Mouse (Mus musculus): Measurements from ENCODE around the gene Gsn. TPM values are rescaled to one million over a fixed set of nuclear protein-coding genes. Genes with fewer than 3 reads are reported as not detected.

The Gsn gene
- polyA plus RNA-seq, 1 experiment, result 451 TPM

- TF ChIP-seq POLR2A (IDR thresholded peaks at IDR 0.05; ENCODE audit: low read depth, low read length) (no peak), CTCF (IDR thresholded peaks at IDR 0.05; ENCODE audit: borderline replicate concordance, insufficient read depth, low read length) (no peak)
- no peak overlapping the region for H3K27ac ChIP-seq (ENCODE audit: insufficient read depth, low read length)
- H3K4me3 ChIP-seq (ENCODE audit: insufficient read depth, low read length), result no peak overlapping the region
- H3K4me1 ChIP-seq (ENCODE audit: control insufficient read depth, insufficient read depth, low read length), result peaks cover 7% of the 10 kb centered on the region; the same call in 1 of the 2 replicates
These were observed 75.0 kb downstream of the Gsn start for GRCm38 (mm10) chr2:35331205-35331604.

DNA sequence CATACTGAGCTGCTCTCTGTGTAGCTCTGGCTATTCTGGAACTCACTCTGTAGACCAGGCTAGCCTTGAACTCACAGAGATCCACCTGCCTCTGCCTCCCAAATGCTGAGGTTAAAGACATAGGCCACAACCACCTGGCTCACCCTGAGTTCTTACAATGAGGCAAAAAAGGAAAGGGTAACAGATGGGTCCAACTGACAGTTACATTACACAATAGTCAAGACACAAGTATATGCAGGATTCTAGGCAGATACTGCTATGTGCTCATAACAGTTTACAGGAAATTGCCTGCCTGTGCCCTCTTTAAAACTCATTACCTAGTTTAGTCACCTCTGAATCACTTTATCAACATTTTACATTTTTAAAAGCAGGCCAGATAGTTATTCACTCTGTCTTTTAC, 77.5 kb downstream of the Gsn start:
- H3K4me3 ChIP-seq (ENCODE audit: insufficient read depth, low read length), result no peak overlapping the region
- TF ChIP-seq POLR2A (IDR thresholded peaks at IDR 0.05; ENCODE audit: low read depth, low read length), result no peak
- TF ChIP-seq CTCF (IDR thresholded peaks at IDR 0.05; ENCODE audit: borderline replicate concordance, insufficient read depth, low read length), result no peak
- H3K27ac ChIP-seq (ENCODE audit: insufficient read depth, low read length), result no peak overlapping the region
- H3K4me1 ChIP-seq (ENCODE audit: control insufficient read depth, insufficient read depth, low read length), result peaks cover 9% of the 10 kb centered on the region; the same call in 1 of the 2 replicates

DNA sequence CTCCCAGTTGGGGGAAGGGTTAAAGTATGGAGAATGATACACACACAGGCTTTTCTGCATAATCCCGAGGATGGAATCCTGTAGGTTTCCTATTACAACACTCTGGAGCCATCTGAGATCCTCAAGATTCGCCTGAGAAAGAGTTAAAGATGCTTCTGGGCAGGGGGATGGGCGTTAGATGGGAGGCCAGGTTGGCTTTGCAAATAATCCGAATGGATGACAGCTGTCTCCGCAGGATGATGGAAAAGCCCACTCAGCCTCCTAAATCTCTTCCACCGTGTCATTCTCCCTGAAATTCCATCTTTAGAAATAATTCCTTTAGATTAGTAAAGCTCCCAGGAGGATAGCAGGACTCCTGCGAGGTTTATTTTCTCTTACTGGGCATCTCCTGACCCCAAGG, 79.4 kb downstream of the Gsn start:
- Histone ChIP-seq H3K27ac (ENCODE audit: insufficient read depth, low read length) (no peak overlapping the region), H3K4me1 (ENCODE audit: control insufficient read depth, insufficient read depth, low read length) (peaks cover 9% of the 10 kb centered on the region; the same call in 1 of the 2 replicates)

GRCm38 (mm10) chr2:35336388-35337280, 80.5 kb downstream of the Gsn start, which contains the start of gene Stom:
Gene Stom (minus strand): TSS chr2:35336976.
- TF ChIP-seq CTCF (IDR thresholded peaks at IDR 0.05; ENCODE audit: borderline replicate concordance, insufficient read depth, low read length), result 0 out of 2 replicates have a peak, but pooled peaks have one; percentile 9
- TF ChIP-seq POLR2A (IDR thresholded peaks at IDR 0.05; ENCODE audit: low read depth, low read length), result peak; percentile 87
- H3K4me1 ChIP-seq (ENCODE audit: control insufficient read depth, insufficient read depth, low read length), result peaks cover 9% of the 10 kb centered on the region; the same call in 1 of the 2 replicates
- peak within 1 kb of the TSS; percentile 53 for H3K4me3 ChIP-seq (ENCODE audit: insufficient read depth, low read length)
- peak within 1 kb of the TSS; percentile 34 for H3K27ac ChIP-seq (ENCODE audit: insufficient read depth, low read length)

More for the DNA sequence above, 79.4 kb downstream of the Gsn start:
- TF ChIP-seq CTCF (IDR thresholded peaks at IDR 0.05; ENCODE audit: borderline replicate concordance, insufficient read depth, low read length) (no peak), POLR2A (IDR thresholded peaks at IDR 0.05; ENCODE audit: low read depth, low read length) (no peak)
- peak overlapping the region; percentile 53 for H3K4me3 ChIP-seq (ENCODE audit: insufficient read depth, low read length)

DNA sequence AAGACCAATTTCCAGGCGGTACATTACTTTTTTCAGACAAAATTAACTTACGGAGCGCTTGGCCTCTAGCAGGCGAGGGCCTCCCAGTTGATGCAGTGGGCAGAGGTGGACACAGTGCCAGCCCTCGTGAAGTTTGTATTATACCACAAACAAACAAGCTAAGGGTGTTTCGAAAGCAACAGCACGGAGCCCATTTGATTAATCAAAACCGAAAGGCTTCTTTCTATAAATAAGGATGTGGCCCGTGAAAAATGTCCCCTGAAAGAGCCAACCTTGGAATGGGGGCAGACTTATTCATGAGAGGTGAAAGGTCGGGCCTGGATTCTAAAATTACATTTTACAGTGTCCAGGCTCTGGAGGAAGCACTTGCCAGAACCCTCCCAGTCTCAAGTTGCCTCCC, 81.2 kb downstream of the Gsn start:
- H3K4me1 ChIP-seq (ENCODE audit: control insufficient read depth, insufficient read depth, low read length), result peaks cover 11% of the 10 kb centered on the region
- TF ChIP-seq CTCF (IDR thresholded peaks at IDR 0.05; ENCODE audit: borderline replicate concordance, insufficient read depth, low read length), result no peak
- no peak for TF ChIP-seq POLR2A (IDR thresholded peaks at IDR 0.05; ENCODE audit: low read depth, low read length)
- H3K27ac ChIP-seq (ENCODE audit: insufficient read depth, low read length), result peak overlapping the region; percentile 29
- H3K4me3 ChIP-seq (ENCODE audit: insufficient read depth, low read length), result no peak overlapping the region

- Histone ChIP-seq H3K4me1 (ENCODE audit: control insufficient read depth, insufficient read depth, low read length) (peaks cover 11% of the 10 kb centered on the region), H3K4me3 (ENCODE audit: insufficient read depth, low read length) (no peak overlapping the region), H3K27ac (ENCODE audit: insufficient read depth, low read length) (no peak overlapping the region)
- TF ChIP-seq CTCF (IDR thresholded peaks at IDR 0.05; ENCODE audit: borderline replicate concordance, insufficient read depth, low read length), result no peak
- no peak for TF ChIP-seq POLR2A (IDR thresholded peaks at IDR 0.05; ENCODE audit: low read depth, low read length)
These were observed 81.9 kb downstream of the Gsn start for GRCm38 (mm10) chr2:35338036-35338435.

GRCm38 (mm10) chr2:35338707-35339106, 82.5 kb downstream of the Gsn start:
- no peak overlapping the region for H3K4me3 ChIP-seq (ENCODE audit: insufficient read depth, low read length)
- no peak overlapping the region for H3K27ac ChIP-seq (ENCODE audit: insufficient read depth, low read length)
- H3K4me1 ChIP-seq (ENCODE audit: control insufficient read depth, insufficient read depth, low read length), result peaks cover 9% of the 10 kb centered on the region
- TF ChIP-seq POLR2A (IDR thresholded peaks at IDR 0.05; ENCODE audit: low read depth, low read length) (no peak), CTCF (IDR thresholded peaks at IDR 0.05; ENCODE audit: borderline replicate concordance, insufficient read depth, low read length) (no peak)

DNA sequence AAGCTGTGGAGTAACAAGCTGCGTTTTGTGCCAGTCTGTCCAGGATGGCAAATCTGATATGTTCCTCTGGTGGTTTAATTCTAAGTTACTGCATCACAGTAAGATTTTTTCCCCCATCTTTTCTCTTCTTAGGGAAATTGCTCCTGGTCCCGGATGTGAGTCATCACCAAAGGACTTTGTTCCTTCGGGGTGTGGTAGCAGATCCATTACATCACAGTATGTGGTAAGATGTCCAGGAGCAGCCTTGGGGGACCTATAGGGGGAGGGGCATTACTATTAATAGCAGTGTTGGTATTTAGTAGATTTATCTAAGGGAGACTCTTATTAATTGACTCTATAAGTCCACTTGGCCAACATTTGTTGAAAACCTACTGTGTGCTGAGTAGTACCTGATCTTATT, 86.4 kb downstream of the Gsn start:
- Histone ChIP-seq H3K4me3 (ENCODE audit: insufficient read depth, low read length) (no peak overlapping the region), H3K27ac (ENCODE audit: insufficient read depth, low read length) (peak overlapping the region; percentile 80), H3K4me1 (ENCODE audit: control insufficient read depth, insufficient read depth, low read length) (peaks cover 2% of the 10 kb centered on the region; the same call in 1 of the 2 replicates)
- TF ChIP-seq POLR2A (IDR thresholded peaks at IDR 0.05; ENCODE audit: low read depth, low read length), result no peak
- no peak for TF ChIP-seq CTCF (IDR thresholded peaks at IDR 0.05; ENCODE audit: borderline replicate concordance, insufficient read depth, low read length)

GRCm38 (mm10) chr2:35345984-35346383, 89.8 kb downstream of the Gsn start:
- no peak overlapping the region for H3K4me3 ChIP-seq (ENCODE audit: insufficient read depth, low read length)
- TF ChIP-seq CTCF (IDR thresholded peaks at IDR 0.05; ENCODE audit: borderline replicate concordance, insufficient read depth, low read length), result no peak
- TF ChIP-seq POLR2A (IDR thresholded peaks at IDR 0.05; ENCODE audit: low read depth, low read length), result no peak
- H3K27ac ChIP-seq (ENCODE audit: insufficient read depth, low read length), result no peak overlapping the region
- H3K4me1 ChIP-seq (ENCODE audit: control insufficient read depth, insufficient read depth, low read length), result peaks cover 2% of the 10 kb centered on the region; the same call in 1 of the 2 replicates

- Histone ChIP-seq H3K4me1 (ENCODE audit: control insufficient read depth, insufficient read depth, low read length) (no peaks in the 10 kb centered on the region), H3K27ac (ENCODE audit: insufficient read depth, low read length) (no peak overlapping the region), H3K4me3 (ENCODE audit: insufficient read depth, low read length) (no peak overlapping the region)
- no peak for TF ChIP-seq CTCF (IDR thresholded peaks at IDR 0.05; ENCODE audit: borderline replicate concordance, insufficient read depth, low read length)
- no peak for TF ChIP-seq POLR2A (IDR thresholded peaks at IDR 0.05; ENCODE audit: low read depth, low read length)
These were observed 93.0 kb downstream of the Gsn start for GRCm38 (mm10) chr2:35349184-35349583.

Other genes starting within 250 kb of the Gsn start
- not detected in 2 replicates for gene Hc, start 194.9 kb upstream of the Gsn start, polyA plus RNA-seq (2011; ENCODE audit: insufficient read length, low read depth, missing spikeins)
- gene AI182371, start 154.8 kb upstream of the Gsn start, polyA plus RNA-seq (2011; ENCODE audit: insufficient read length, low read depth, missing spikeins), result 1.8 TPM in 1 of 2 replicates, not detected in the other
- gene Cntrl, start 146.9 kb upstream of the Gsn start, polyA plus RNA-seq (2011; ENCODE audit: insufficient read length, low read depth, missing spikeins), result 14.3 and 24.4 TPM in 2 replicates
- gene Rab14, start 55.3 kb upstream of the Gsn start, polyA plus RNA-seq (2011; ENCODE audit: insufficient read length, low read depth, missing spikeins), result 151 and 159 TPM in 2 replicates
- 36.2 and 45.4 TPM in 2 replicates for gene Stom, start 80.6 kb downstream of the Gsn start, polyA plus RNA-seq (2011; ENCODE audit: insufficient read length, low read depth, missing spikeins)
- gene 4930568D16Rik, start 111.3 kb downstream of the Gsn start, polyA plus RNA-seq (2011; ENCODE audit: insufficient read length, low read depth, missing spikeins), result not detected in 2 replicates
- gene 4930402F06Rik, start 140.8 kb downstream of the Gsn start, polyA plus RNA-seq (2011; ENCODE audit: insufficient read length, low read depth, missing spikeins), result not detected in 2 replicates
- 58.5 and 77.0 TPM in 2 replicates for gene Ggta1, start 206.9 kb downstream of the Gsn start, polyA plus RNA-seq (2011; ENCODE audit: insufficient read length, low read depth, missing spikeins)

Data from embryonic fibroblast, embryonic 13.5 days (primary cell).